Mouse (Mus musculus) heart, postnatal 25 days (tissue): ENCODE results near the gene Fbxl15. TPM values are rescaled to one million over a fixed set of nuclear protein-coding genes. Genes with fewer than 3 reads are reported as not detected.

Source experiments
- DNase-seq: peaks from one replicate; pipeline ENCODE4 v3.0.0; 2022; ENCODE audit warnings: low spot score
- intact Hi-C: fragments of 180-260 bp; cut with DNase I; formaldehyde crosslinking; loops from one replicate; pipeline ENCODE4 v1.15.1; 2025
- total RNA-seq, 2 experiments: library from RNA; stranded (reverse); gene quantifications; 2 replicates each; pipeline ENCODE4 v1.2.3; 2021

The Fbxl15 gene
- total RNA-seq, 2 experiments from 2014 or later: 5.2 to 6.0 TPM

DNA sequence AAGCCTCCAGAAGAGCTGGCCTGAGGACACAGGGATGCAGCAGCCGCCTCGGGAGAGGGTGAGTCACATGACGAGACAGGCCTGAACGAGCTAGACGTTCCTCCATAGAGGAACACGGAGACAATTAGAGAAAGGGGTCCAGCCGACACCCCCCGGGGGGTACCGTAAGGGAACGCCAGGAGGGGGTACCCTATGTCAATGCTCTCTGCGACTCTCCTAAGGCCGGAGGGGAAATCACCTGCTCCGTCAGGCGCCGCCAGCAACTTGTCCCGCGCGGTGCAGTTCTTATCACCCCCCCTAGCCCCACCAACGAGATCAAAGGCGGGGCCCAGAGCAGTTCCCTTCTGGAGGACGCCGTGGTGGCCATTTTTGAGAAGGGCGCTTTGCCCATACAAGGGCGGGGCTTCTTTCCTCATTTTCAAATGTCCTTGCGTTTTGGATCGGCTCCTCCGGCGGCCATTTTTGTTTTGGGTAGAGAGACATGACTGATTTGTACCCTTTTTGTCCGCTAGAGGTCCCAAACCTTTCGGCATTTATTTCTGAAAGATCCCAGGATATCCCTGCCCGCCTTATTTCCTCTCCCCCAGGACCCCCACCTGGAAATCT is 10.4 kb downstream of the Fbxl15 start, which contains the start of gene Cuedc2:
Gene Cuedc2 (minus strand): TSS at position 372 of the 606 bp plus-strand sequence.
- DNase-seq: peak; percentile 94
- intact Hi-C loops: loop anchor here (2.0 to 5.0 kb wide), 4 partner anchors 18 to 109 kb away; partner anchors contain the start of gene Nfkb2

DNA sequence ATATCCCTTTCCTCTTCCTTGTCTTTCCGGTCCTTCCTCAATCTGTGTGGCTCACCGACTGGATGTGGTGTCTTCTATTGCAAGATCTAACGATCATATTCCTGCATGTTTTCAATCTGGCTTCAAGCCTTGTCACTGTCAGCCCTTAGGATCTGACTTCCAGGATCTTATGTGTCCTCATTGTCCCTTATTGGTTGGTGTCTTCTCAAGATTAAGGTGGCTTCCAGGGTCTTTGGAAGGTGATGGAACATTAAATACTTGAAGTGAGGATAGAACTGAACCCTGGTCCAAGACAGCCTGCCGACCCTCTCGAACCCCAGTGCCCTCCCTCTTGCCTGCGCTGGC is 10.9 kb downstream of the Fbxl15 start:
- intact Hi-C loops: loop anchor here (2.0 to 5.0 kb wide), 4 partner anchors 18 to 108 kb away; partner anchors contain the start of gene Nfkb2
- no peak for DNase-seq

DNA sequence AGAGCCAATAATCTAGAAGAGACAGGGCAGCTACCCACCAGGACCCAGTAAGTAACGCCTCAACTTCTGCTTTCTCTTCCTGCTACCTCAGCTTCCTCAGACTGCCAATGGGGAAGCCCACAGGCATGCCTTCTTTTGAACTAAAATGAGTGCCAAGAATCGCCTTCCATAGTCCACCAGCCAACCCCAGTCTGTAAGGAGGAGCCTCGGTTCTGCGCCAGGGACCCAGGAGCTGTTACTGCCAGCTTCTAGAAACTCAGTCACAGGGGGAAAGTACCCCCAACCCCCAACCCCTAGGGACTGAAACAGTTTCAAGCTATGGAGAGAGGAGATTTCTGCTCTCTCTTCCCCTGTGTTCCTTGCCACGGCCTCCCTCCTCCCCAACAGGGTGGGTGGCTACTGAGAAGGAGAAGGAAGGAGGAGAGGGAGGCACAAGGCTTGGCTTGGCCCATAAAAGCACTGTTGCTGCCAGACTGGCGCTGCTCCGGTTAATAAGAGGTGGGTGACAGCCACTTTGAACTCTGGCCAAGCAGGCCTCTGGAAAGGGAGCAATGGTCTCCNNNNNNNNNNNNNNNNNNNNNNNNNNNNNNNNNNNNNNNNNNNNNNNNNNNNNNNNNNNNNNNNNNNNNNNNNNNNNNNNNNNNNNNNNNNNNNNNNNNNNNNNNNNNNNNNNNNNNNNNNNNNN is 11.4 kb downstream of the Fbxl15 start:
- intact Hi-C loops: loop anchor here (2.0 to 5.0 kb wide), 4 partner anchors 17 to 108 kb away; partner anchors contain the start of gene Nfkb2
- DNase-seq: peak; percentile 47

DNA sequence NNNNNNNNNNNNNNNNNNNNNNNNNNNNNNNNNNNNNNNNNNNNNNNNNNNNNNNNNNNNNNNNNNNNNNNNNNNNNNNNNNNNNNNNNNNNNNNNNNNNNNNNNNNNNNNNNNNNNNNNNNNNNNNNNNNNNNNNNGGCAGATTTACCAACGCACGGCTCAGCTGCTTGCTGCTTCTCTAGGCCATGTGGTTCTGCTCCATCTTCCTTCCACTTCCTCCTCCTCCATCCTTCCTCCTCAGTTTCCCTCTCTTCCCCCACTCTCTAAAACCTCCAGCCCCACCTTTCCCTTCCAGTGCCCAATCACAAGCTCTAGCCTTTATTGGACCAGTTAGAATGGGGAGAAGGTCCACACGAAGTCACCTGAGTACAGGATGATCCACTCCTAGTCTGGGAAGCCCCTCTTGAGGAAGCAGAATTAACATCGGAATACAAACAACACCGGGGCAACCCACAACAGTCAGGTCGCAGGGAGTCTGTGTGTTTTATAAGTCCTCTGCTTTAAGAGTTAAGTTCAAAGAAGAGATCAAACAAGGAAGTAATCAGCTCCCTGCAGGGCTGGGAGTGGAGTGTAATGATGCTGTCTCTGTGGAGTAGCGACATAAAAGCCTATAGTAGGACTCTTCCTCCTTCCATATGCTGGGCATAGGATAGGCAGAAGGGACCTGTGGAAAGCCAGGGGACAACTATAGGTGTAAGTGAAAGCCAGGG is 16.9 kb downstream of the Fbxl15 start:
- intact Hi-C loops: no loop called here
- no peak for DNase-seq

DNA sequence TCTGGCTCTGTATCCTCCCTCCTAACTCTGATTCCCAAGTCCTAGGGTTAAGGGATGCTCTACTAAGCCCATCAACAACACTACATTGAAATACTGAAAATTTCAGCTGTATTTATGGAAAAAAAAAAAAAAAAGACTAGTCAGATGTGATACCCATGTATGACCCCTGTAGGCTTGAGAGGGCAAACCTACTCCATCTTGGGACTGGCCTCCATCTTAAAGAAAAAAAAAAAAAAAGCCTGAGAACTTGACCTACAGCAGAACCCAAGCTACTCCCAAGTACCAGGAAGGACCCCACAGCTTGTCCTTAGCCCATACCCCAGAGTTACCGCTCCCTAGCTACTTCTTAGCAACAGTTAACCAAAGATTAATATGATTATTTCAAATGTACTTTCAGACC is 19.2 kb downstream of the Fbxl15 start:
- no peak for DNase-seq
- intact Hi-C loops: no loop called here

DNA sequence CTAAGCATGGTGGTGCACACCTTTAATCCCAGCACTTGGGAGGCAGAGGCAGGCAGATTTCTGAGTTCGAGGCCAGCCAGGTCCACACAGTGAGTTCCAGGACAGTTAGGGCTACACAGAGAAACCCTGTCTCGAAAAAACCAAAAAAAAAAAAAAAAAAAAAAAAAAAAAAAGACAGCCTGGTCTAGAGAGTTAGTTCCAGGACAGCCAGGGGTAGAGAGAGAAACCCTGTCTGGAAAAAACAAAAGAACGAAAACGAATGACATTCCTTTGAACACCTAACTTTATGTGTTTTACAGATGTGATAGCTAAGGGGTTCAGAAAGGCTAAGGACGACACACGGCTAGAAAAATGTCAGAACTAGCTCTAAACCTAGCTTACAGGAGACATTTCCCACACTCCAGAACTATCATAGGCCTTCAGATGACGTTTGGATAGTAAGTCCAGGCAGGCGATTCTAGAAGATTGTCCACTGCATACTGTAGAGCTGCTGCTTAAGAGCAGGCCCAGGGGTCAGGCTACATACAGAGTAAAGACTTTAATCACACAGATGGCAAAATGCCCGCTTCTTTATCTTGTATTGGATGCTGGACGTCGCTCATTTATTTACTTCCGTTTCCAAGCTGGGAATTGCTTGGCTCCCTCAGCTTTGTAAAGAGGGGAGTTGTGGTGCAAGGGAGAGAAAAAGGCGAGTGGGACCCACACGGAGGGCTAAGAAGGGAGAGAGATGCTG is 20.1 kb downstream of the Fbxl15 start:
- DNase-seq: no peak
- intact Hi-C loops: no loop called here

DNA sequence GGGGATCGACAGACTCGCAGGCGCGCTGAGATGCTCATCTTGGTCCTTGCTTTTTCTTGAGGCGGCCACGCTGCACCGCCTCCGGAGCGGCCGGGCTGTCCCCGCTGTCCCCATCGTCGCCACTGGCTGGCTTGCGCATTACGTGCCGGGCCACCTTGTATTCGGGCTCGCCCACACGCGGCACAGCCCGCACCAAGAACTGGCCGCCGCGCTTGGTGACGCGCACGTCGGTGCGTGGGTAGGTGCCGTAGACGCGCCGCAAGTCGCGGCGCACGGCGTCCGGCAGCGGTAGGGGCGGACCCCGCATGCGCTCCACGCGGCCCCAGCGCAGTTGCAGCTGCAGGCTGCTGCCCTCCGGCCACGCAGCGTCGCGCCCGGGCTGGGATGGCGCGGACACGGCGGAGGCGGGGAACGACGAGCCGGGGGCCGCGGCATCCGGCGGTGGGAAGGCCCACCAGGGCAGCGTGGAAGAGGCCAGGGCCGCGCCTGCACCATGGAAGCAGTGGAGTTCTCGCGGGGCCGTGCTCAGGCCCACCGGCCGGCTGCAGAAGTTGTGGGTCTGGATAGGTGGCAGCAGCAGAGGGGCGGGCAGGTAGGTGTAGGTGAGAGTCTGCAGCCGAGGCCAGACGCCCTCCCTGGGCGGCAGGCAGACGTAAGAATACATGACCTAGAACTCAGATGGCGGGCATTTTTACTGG is 20.9 kb downstream of the Fbxl15 start:
- peak; percentile 62 for DNase-seq
- intact Hi-C loops: no loop called here

DNA sequence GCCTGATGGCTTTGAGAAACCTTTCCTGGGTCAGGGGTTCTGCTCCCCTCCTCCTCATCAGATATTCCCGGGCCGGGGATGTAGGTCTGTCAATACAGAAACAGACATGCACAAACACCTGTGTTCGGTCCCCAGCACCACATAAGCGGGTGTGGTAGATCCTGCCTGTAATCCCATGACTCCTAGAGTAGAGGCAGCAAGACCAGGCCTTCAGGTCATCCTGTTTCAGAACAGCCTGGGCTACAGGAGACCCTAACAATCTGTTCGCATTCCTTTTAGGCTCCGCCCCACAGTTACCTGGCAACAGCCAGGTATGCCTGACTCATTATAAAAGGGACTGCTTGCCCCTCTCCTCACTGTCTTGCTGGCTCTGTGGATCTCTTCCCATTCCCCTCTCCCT is 21.6 kb downstream of the Fbxl15 start:
- no peak for DNase-seq
- intact Hi-C loops: no loop called here

DNA sequence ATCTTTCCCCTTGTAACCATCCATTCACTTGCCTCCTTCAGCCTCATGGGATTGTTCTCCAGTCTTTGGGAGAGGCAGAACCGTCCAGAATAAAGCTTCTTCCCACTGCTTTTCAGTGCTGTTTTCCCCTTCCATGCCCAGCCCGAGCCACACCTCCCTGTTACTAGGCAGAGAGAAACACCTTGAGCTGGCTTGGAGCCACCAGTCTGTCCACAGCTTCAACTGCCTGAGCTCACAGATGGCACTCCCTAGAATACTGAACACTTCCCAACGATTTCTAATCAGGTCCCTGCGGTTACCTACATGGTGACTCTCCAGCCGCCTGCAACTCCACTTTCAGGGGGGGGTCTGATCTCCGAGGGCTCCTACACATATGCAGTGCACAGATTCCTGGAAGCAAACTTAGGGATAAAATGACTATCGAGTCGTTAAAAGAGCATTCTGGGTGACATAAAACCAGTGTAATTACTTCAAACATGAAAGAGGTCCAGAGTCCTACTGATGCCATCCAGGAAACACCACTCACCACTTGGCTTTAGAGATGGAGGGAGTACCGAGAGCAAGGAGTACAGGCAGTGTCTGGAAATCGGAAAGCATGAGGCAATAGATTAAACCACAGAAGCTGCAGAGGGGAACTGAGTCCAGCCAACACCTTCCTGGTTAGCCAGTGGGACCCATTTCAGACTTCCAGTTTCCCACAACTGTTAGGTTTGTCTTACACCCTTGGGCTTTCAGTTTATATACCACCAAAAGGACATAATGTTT is 22.4 kb downstream of the Fbxl15 start, which contains the start of gene 2310034G01Rik:
Gene 2310034G01Rik (minus strand): TSS at position 135 of the 765 bp plus-strand sequence.
- intact Hi-C loops: no loop called here
- DNase-seq: no peak

DNA sequence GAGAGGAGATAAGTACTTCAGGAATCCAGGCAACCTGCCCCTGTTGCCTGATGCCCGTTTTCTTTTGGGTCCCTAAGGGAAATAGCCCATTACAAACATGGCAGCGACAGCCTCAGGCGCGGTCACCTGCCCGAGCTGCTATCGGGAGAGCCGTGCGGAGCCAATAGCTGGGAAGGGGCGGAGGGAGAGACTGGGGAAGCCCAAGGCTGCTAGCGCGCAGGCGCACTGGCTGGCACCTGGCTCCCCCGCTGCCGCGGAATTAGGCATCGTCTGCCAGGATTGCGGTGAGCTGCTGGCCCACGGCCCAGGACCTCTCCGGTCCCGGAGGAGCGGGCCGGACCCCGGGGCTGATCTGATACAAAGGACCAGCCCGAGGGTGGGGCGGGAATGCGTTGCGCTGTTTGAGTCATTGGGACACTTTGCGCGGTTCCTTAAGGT is 28.7 kb downstream of the Fbxl15 start:
- peak; percentile 72 for DNase-seq
- intact Hi-C loops: loop anchor here (2.0 kb wide), 1 partner anchor 18 kb away; the partner anchor contains the start of gene Cuedc2

DNA sequence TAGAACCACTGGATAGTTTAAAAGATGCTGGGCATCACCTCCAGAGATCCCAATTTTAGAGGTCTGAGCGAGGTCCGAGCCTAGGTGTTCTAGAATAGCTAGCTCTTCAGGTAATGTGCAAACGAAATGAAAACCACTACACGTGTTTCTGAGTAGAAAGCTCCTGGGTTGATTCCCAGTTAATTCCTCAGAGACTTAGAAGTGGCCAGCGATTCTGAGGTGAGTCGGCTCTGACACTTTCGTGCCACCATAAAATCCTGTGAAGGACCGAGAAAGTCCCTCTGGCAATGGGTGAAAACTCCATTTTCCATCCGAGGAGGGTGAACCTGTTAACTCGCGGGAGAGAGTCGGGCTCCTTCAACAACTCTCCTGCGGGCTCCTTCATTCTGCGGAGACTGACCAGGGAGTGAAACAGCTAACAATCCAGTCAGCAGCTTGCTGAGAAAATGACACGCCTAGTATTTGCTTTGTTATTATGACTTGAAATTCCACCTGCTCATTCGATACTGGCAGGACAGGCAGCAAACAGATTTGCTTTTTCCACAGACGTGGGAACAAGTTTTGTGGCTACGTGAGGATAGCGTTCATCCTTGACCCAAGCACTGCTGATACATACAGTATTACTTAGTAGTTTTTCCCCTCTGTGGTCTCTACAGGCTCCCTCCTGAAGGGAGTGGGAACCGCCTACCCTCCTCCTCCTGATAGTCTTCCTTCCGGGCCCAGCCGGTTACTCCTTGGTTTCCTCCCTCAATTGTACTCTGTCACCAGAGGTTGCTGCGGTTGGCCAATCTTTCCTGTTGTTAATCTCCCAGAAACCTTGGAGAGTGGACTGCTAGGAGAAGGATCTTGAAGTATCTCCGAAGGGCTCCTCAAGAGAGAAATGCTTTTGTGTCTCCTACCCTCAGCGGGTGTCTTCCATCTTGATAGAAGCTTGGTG is 29.6 kb downstream of the Fbxl15 start:
- DNase-seq: no peak
- intact Hi-C loops: loop anchor here (2.0 kb wide), 1 partner anchor 19 kb away; the partner anchor contains the start of gene Cuedc2

DNA sequence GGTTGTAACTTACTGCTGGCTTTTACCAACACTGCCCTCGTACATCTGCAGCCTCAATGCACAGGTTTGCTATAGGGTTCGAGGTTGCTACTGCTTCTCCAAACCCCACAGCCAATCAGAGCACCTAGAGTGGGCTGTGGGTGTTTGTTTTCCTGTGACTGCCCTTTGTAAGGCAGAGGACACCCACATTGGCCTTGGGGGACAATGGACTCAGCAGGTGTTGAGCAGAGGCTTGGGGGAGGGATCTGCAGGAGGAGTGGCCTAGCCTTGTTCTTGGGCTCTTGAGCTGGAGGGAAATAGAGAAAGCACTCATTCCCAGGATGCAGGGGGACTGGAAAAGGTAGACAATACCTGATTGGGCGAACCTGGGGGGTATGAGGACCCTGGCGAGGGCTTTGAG is 30.4 kb downstream of the Fbxl15 start:
- no peak for DNase-seq
- intact Hi-C loops: no loop called here

DNA sequence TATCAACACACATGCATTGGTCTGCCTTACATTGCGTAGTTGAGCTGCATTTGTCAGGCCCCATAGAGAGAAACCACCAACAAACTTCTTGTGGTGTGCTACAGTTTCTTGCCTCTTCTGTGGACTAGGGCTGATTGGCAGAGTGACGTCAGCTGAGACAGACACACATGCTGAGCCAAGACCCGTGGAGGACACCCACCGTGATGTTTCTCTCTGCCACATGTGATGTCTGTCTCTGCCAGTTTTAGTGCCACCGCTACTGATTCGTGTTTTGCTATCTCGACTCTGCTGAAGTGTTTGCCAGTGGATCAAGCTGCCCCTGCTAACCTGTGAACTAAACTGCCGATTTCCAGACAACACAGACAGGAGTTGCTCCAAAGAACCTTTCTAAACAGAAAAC is 34.1 kb downstream of the Fbxl15 start:
- intact Hi-C loops: no loop called here
- DNase-seq: no peak

DNA sequence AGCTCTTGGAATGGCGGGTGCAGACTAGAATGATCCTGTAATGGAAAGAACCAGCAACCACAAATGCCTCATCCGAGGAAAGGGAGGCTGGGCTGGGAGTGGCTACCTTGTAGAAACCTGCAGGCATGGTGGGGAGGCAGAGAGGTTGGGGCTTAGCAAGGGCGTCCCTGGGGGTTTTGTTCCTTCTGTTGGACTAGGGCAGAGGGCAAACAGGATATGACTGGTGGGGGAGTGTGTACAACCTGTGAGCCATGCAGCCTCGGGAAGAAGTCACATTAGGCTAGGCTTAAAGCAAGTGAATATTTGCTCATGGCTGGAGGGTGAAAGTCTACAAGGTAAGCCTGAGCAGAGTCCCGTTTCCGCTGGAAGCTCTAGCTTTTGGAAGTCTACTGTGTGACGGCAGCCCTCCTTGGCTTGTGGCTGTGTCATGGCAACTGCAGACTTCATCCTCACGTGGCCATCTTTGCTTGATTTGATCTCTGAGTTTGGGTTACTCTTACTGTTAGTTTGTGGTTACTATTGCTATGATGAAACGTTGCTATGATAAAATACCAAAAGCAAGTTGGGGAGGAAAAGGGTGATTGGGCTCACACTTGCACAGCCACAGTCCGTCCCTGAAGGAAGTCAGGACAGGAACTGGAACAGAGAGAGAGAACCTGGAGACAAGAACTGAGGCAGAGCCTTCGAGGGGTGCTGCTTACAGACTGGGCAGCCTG is 35.5 kb downstream of the Fbxl15 start:
- intact Hi-C loops: no loop called here
- no peak for DNase-seq

DNA sequence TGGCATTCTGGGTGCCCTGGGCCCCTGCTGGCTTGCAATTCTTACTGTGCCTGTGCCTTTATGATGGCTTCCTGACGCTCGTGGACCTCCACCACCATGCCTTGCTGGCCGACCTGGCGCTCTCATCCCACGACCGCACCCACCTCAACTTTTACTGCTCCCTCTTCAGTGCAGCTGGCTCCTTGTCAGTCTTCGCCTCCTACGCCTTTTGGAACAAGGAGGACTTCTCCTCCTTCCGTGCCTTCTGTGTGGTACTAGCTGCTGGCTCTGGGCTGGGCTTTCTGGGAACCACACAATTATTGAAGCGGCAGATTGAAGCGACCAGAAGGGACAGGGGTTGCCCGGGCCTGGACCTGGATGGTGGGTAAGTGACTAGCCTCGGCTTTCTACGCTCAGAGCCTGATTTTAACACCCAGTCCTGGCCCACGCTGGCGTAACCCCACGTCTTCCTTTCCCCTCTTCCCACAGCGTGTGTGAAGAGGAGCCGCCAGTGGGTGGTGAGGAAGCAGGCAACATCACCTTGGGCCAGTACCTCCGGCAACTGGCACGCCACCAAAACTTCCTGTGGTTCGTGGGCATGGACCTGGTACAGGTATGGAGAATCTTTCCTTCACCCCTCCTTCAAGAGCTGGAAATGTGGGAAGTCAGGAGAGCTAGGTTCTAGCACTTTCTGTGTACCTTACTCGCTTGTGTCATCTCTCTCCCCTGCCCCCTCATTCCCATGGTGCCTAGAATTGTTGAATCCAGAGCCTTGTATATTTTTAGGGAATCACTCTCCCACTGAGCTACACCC is 40.0 kb downstream of the Fbxl15 start:
- intact Hi-C loops: loop anchor here (2.0 kb wide), 1 partner anchor 29 kb away; the partner anchor contains the start of gene Cuedc2

DNA sequence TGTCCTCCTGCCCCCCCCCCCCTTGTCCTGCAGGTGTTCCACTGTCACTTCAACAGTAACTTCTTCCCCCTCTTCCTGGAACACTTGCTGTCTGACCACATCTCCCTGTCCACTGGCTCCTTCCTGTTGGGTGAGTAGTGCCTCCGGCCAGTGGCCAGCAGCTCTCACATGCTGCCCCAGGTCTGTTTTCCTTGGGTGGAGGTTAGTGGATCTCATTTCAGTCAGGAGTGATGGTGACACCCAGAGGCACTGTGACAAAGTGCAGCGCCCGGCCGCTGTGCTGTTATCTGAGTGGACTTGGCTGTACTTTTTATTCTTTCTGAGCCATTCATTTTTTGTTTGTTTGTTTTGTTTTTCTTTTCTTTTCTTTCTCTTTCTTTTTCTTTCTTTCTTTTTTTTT is 41.2 kb downstream of the Fbxl15 start:
- intact Hi-C loops: loop anchor here (2.0 kb wide), 1 partner anchor 30 kb away; the partner anchor contains the start of gene Cuedc2
- DNase-seq: peak; percentile 47

More for the DNA sequence above, 40.0 kb downstream of the Fbxl15 start:
- DNase-seq: no peak
